Mouse (Mus musculus): ENCODE data around the gene Trp53tg5.

Trp53tg5 gene

GRCm38 (mm10) chr2:164496847-164497690 lies 23.5 kb upstream of the Trp53tg5 start, which contains the start of gene Pigt:
Gene Pigt (plus strand): TSS chr2:164497520.
- DNase-seq (ENCODE audit: extremely low spot score, low spot score), result peak; percentile 88

GRCm38 (mm10) chr2:164496331-164496730 lies 22.8 kb upstream of the Trp53tg5 start:
- DNase-seq (ENCODE audit: extremely low spot score, low spot score), result no peak

GRCm38 (mm10) chr2:164494126-164494525 lies 20.6 kb upstream of the Trp53tg5 start:
- no peak for DNase-seq (ENCODE audit: extremely low spot score, low spot score)

- no peak for DNase-seq (ENCODE audit: extremely low spot score, low spot score)
Measured at GRCm38 (mm10) chr2:164487812-164488211, 14.3 kb upstream of the Trp53tg5 start.

- DNase-seq (ENCODE audit: extremely low spot score, low spot score), result no peak
Measured at GRCm38 (mm10) chr2:164487115-164487527, 13.6 kb upstream of the Trp53tg5 start.

- DNase-seq (ENCODE audit: extremely low spot score, low spot score), result peak; percentile 55
Measured at GRCm38 (mm10) chr2:164486258-164487114, 13.0 kb upstream of the Trp53tg5 start.

GRCm38 (mm10) chr2:164485681-164486257 lies 12.2 kb upstream of the Trp53tg5 start, which contains the start of gene Dbndd2:
Gene Dbndd2 (plus strand): TSS chr2:164486106.
- DNase-seq (ENCODE audit: extremely low spot score, low spot score), result peak; percentile 48

- DNase-seq (ENCODE audit: extremely low spot score, low spot score), result peak; percentile 30
Measured at GRCm38 (mm10) chr2:164470254-164470653, 3.3 kb downstream of the Trp53tg5 start.

- no peak for DNase-seq (ENCODE audit: extremely low spot score, low spot score)
Measured at GRCm38 (mm10) chr2:164466787-164467186, 6.7 kb downstream of the Trp53tg5 start.

GRCm38 (mm10) chr2:164465161-164465560 lies 8.4 kb downstream of the Trp53tg5 start:
- no peak for DNase-seq (ENCODE audit: extremely low spot score, low spot score)

GRCm38 (mm10) chr2:164460745-164461551 lies 12.6 kb downstream of the Trp53tg5 start, which contains the start of gene Gm20458:
Gene Gm20458 (plus strand): TSS chr2:164460967.
- peak; percentile 96 for DNase-seq (ENCODE audit: extremely low spot score, low spot score)

- DNase-seq (ENCODE audit: extremely low spot score, low spot score), result no peak
Measured at GRCm38 (mm10) chr2:164458535-164458934, 15.0 kb downstream of the Trp53tg5 start.

GRCm38 (mm10) chr2:164457942-164458341 lies 15.6 kb downstream of the Trp53tg5 start:
- no peak for DNase-seq (ENCODE audit: extremely low spot score, low spot score)

GRCm38 (mm10) chr2:164456864-164457300 lies 16.6 kb downstream of the Trp53tg5 start, which contains the start of gene Sys1:
Gene Sys1 (plus strand): TSS chr2:164456964.
- DNase-seq (ENCODE audit: extremely low spot score, low spot score), result peak; percentile 36

- no peak for DNase-seq (ENCODE audit: extremely low spot score, low spot score)
Measured at GRCm38 (mm10) chr2:164456413-164456812, 17.1 kb downstream of the Trp53tg5 start.

- DNase-seq (ENCODE audit: extremely low spot score, low spot score), result no peak
Measured at GRCm38 (mm10) chr2:164455421-164456190, 17.9 kb downstream of the Trp53tg5 start.

GRCm38 (mm10) chr2:164454846-164455245 lies 18.7 kb downstream of the Trp53tg5 start:
- DNase-seq (ENCODE audit: extremely low spot score, low spot score), result no peak

- DNase-seq (ENCODE audit: extremely low spot score, low spot score), result no peak
Measured at GRCm38 (mm10) chr2:164453887-164454500, 19.5 kb downstream of the Trp53tg5 start.

GRCm38 (mm10) chr2:164453047-164453757 lies 20.3 kb downstream of the Trp53tg5 start:
- no peak for DNase-seq (ENCODE audit: extremely low spot score, low spot score)
